Mouse (Mus musculus) heart, embryonic 11.5 days (tissue): ENCODE measurements at regions not wholly inside any gene's neighbourhood (a gene's known extent, or its start where the extent isn't known, plus 50 kb on each side); places are given as distances from the start of the nearest gene placed in this dataset.

ENCODE experiments used
- ATAC-seq: fragments of 200-750 bp; cut with Nextera tagmentation; replicated peaks from 2 replicates; pipeline ENCODE4 v1.8.0; 2017; ENCODE audit warnings: moderate library complexity; ENCODE audit not compliant: insufficient number of reproducible peaks, low FRiP score, low TSS enrichment
- H3K27ac ChIP-seq: fragments of 300-500 bp; sonication (generic); 2 replicates; pipeline ENCODE4 v1.5.1; 2014; ENCODE audit warnings: mild to moderate bottlenecking, low read depth, low read length
- H3K27me3 ChIP-seq: fragments of 300-500 bp; sonication (generic); 2 replicates; pipeline ENCODE4 v1.6.1; 2014; ENCODE audit warnings: mild to moderate bottlenecking, low read length, mixed read lengths; ENCODE audit not compliant: control insufficient read depth, insufficient read depth
- H3K36me3 ChIP-seq: fragments of 300-500 bp; sonication (generic); 2 replicates; pipeline ENCODE4 v1.6.1; 2014; ENCODE audit warnings: mild to moderate bottlenecking, low read length, moderate library complexity, mixed read lengths; ENCODE audit not compliant: control insufficient read depth, insufficient read depth
- H3K4me1 ChIP-seq: fragments of 300-500 bp; sonication (generic); 2 replicates; pipeline ENCODE4 v1.6.1; 2014; ENCODE audit warnings: low read length; ENCODE audit not compliant: control insufficient read depth, insufficient read depth
- H3K4me2 ChIP-seq: fragments of 300-500 bp; sonication (generic); 2 replicates; pipeline ENCODE4 v1.6.1; 2014; ENCODE audit warnings: mild to moderate bottlenecking, moderate library complexity
- H3K4me3 ChIP-seq: fragments of 300-500 bp; sonication (generic); 2 replicates; pipeline ENCODE4 v1.5.1; 2014; ENCODE audit warnings: low read depth, low read length
- H3K9ac ChIP-seq: fragments of 300-500 bp; sonication (generic); 2 replicates; pipeline ENCODE4 v1.6.1; 2014; ENCODE audit warnings: mild to moderate bottlenecking, low read depth, low read length, moderate library complexity
- H3K9me3 ChIP-seq: fragments of 300-500 bp; sonication (generic); replicated peaks from 2 replicates; pipeline ENCODE4 v1.6.1; 2016; ENCODE audit warnings: low read length; ENCODE audit not compliant: control insufficient read depth
- WGBS: fragments of 180-500 bp; shearing (Covaris S2); extraction: QIAGEN DNeasy Blood & Tissue Kit; methylation state at CpG from one replicate; pipeline ENCODE4 v1.1.7; 2014; ENCODE audit not compliant: insufficient replicate concordance; 5-methylcytosine and 5-hydroxymethylcytosine counted together

DNA sequence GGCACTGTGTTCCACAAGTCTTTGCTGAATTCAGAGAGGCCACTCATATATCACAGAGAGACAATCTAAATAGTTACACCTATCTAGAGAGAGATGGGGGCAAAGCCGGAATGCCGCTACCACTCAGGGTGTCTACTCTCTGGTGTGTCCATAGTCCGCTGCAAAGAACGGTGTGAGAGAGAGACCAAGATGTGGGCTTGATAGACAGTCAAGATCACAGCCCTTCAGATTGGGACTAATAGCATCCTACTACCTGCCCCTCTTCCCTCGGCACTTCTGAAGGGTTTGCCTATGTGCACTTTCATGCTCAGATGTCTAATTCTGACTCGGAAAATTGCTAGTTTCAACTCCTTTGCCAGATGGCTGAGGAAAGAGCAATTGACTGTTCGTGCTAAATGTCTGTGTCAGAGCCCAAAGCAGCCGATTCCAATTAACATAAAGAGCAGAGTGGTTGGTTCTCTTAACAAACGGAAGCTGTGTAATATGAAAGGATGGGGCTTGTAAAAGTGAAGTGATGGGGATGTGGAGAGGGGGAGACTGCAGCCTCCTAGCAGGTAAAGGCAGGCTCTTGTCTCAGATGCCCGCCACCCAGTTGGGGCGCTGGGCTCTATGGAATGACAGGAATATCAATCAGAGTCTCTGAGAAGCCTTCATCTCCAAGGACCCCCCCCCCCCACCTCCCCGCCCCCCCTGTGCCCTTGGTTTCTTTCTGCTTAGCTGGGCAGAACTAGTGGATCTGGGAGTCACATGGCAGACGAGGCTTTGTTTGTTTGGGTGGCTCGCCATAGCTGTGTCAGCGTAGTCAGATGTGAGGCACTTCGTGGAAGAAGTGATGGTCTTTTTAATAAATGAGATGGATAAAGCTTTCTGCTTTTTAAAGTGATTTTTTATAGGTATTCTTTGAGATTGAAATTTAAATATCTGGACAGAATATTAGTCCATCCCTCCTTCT, 193.7 kb downstream of the Phlda1 start:
- no peak for ATAC-seq
- Histone ChIP-seq H3K9ac (no peak overlapping the region), H3K4me3 (no peak overlapping the region), H3K27ac (no peak overlapping the region), H3K4me1 (peaks cover 2% of the 10 kb centered on the region; the same call in 1 of the 2 replicates), H3K36me3 (no peaks in the 10 kb centered on the region), H3K27me3 (no peaks in the 10 kb centered on the region), H3K9me3 (no peaks in the 10 kb centered on the region), H3K4me2 (no peak overlapping the region)
- 77% methylated on average over 16 of the region's 16 CpGs for WGBS

DNA sequence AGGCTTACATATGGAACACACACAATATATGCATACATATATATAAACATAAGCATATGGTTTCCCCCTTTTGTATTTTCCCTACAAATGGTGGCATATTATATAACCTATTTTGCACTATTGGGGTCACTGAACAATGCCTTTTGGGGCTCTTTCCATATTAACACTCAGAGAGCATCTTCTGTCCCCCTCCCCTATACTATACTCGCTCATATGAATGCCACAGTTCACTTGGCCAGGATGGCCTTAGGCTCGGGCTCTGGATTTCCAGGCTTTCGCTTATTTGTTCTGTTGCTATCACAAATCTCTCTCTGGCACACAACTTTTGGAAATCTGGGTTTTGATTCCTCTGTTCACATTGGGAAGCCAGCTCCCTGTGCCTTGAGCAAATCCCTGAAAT, 194.5 kb downstream of the Phlda1 start:
- H3K36me3 ChIP-seq = no peaks in the 10 kb centered on the region
- no peak for ATAC-seq
- no peak overlapping the region for H3K9ac ChIP-seq
- no peak overlapping the region for H3K27ac ChIP-seq
- no peak overlapping the region for H3K4me3 ChIP-seq
- WGBS = 83% methylated on average over 3 of the region's 3 CpGs
- H3K9me3 ChIP-seq = no peaks in the 10 kb centered on the region
- H3K27me3 ChIP-seq = no peaks in the 10 kb centered on the region
- H3K4me1 ChIP-seq = no peaks in the 10 kb centered on the region
- no peak overlapping the region for H3K4me2 ChIP-seq

DNA sequence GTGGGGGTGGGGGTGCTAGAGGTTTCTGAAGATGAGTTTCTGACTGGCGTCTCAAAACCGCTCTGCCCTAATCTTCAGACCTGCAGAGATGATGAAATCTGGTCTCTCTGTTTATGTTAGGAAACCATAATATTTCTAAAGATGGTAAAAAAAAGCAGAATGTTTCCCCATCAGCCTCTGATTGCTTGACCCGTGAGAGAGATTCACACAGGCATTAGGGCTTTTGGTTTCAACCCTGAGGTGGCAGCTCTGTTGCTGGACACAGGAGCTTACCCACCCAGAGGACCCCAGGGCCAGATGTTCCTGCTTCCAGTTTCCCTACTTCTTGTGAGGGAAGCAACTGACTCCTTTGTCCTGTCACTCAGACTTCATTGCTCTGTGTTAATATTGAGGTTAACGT, 195.1 kb downstream of the Phlda1 start:
- Histone ChIP-seq H3K9ac (no peak overlapping the region), H3K27ac (no peak overlapping the region), H3K36me3 (no peaks in the 10 kb centered on the region), H3K27me3 (no peaks in the 10 kb centered on the region), H3K9me3 (no peaks in the 10 kb centered on the region), H3K4me2 (no peak overlapping the region), H3K4me1 (no peaks in the 10 kb centered on the region), H3K4me3 (no peak overlapping the region)
- WGBS = 55% methylated on average over 4 of the region's 4 CpGs
- ATAC-seq = no peak

GRCm38 (mm10) chr10:111702435-111702834, 196.3 kb downstream of the Phlda1 start:
- H3K4me3 ChIP-seq = no peak overlapping the region
- no peaks in the 10 kb centered on the region for H3K4me1 ChIP-seq
- no peaks in the 10 kb centered on the region for H3K27me3 ChIP-seq
- no peak for ATAC-seq
- 86% methylated on average over 6 of the region's 6 CpGs for WGBS
- H3K4me2 ChIP-seq = no peak overlapping the region
- no peak overlapping the region for H3K27ac ChIP-seq
- H3K9me3 ChIP-seq = no peaks in the 10 kb centered on the region
- H3K9ac ChIP-seq = no peak overlapping the region
- no peaks in the 10 kb centered on the region for H3K36me3 ChIP-seq

DNA sequence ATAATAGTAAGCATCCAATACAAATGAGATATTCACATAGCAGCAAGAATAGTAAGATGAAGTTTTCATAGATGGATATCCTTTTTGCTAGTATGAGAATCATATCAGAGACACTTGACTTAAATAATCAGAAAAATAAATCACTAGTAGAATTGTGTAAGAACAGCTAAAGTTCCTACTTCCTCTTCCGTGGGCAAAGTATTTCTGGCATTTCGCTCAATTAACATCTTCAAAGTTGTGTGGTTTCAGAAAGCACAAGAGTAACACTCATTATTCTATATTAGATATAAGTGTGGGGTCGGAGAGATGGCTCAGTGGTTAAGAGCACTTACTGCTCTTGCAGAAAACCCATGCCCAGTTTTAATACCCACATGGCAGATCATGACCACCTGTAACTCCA, 197.4 kb downstream of the Phlda1 start:
- Histone ChIP-seq H3K9me3 (no peaks in the 10 kb centered on the region), H3K9ac (no peak overlapping the region), H3K4me1 (no peaks in the 10 kb centered on the region), H3K27ac (no peak overlapping the region), H3K4me2 (no peak overlapping the region), H3K27me3 (no peaks in the 10 kb centered on the region), H3K4me3 (no peak overlapping the region), H3K36me3 (no peaks in the 10 kb centered on the region)
- no peak for ATAC-seq
- 81% methylated on average over 3 of the region's 3 CpGs for WGBS

DNA sequence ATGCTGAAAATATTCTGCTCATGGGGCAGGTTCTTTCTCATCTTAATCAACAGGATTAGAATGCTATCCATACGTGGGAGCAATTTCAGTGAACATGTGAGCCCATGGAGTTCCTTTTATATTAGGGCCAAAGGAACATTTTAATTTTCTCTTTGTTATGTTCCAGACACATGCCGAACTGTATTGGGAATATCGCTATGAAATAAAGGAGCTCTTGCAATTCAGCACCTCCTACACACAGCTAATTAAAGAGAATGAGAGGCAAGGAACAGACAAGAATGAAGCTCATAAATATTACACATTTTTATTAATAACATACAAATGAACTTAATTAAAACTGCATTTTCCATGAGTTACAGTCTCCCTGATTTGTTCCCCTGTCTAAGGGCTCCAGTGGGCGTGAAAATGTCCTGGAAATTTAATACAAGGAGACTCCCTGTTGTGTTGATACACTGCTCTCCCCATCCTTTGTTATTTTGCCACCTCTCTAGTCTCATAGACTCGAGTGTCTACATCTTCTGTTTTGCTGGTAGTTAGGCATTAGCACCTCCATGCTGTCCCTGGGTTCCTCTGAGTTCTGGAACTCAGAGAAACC, 205.5 kb downstream of the Phlda1 start:
- no peak overlapping the region for H3K27ac ChIP-seq

GRCm38 (mm10) chr10:111712991-111713390, 206.9 kb downstream of the Phlda1 start:
- no peaks in the 10 kb centered on the region for H3K36me3 ChIP-seq
- WGBS = 87% methylated on average over 7 of the region's 7 CpGs
- no peak for ATAC-seq
- H3K9me3 ChIP-seq = no peaks in the 10 kb centered on the region
- H3K4me1 ChIP-seq = no peaks in the 10 kb centered on the region
- H3K27ac ChIP-seq = no peak overlapping the region
- no peak overlapping the region for H3K4me3 ChIP-seq
- no peak overlapping the region for H3K9ac ChIP-seq
- no peaks in the 10 kb centered on the region for H3K27me3 ChIP-seq
- no peak overlapping the region for H3K4me2 ChIP-seq

More for the DNA sequence above, 205.5 kb downstream of the Phlda1 start:
- WGBS = 74% methylated on average over 5 of the region's 5 CpGs
- Histone ChIP-seq H3K36me3 (no peaks in the 10 kb centered on the region), H3K4me2 (no peak overlapping the region), H3K4me3 (no peak overlapping the region), H3K4me1 (no peaks in the 10 kb centered on the region), H3K9ac (no peak overlapping the region), H3K27me3 (no peaks in the 10 kb centered on the region), H3K9me3 (no peaks in the 10 kb centered on the region)
- no peak for ATAC-seq

- Histone ChIP-seq H3K9ac (no peak overlapping the region), H3K4me3 (no peak overlapping the region), H3K27ac (no peak overlapping the region), H3K9me3 (no peaks in the 10 kb centered on the region), H3K36me3 (no peaks in the 10 kb centered on the region), H3K4me2 (no peak overlapping the region), H3K27me3 (no peaks in the 10 kb centered on the region), H3K4me1 (no peaks in the 10 kb centered on the region)
- no peak for ATAC-seq
Measured at GRCm38 (mm10) chr10:111713676-111714075, 207.6 kb downstream of the Phlda1 start.

DNA sequence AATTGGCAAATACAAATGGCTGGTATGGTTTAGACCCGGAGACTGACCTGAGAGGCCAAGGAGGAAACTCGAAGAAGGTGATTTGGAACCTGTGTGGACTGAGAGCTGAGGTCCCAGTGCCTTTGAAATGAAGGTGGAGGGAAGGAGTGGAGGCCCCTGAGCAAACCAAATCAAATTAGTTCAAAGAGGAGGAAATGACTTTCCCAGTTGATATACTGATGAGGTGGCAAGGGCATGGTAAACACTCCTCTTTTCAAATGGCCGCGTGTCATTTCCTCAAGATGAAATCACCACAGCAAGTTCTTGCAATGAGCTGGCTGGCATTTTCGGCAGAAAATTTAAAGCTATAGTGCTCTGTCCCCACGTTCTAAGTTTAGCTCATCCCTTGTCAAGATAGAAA, 209.1 kb downstream of the Phlda1 start:
- H3K4me1 ChIP-seq = no peaks in the 10 kb centered on the region
- no peak overlapping the region for H3K4me2 ChIP-seq
- H3K9me3 ChIP-seq = no peaks in the 10 kb centered on the region
- H3K36me3 ChIP-seq = no peaks in the 10 kb centered on the region
- no peak overlapping the region for H3K4me3 ChIP-seq
- 59% methylated on average over 6 of the region's 6 CpGs for WGBS
- ATAC-seq = no peak
- no peak overlapping the region for H3K27ac ChIP-seq
- no peak overlapping the region for H3K9ac ChIP-seq
- H3K27me3 ChIP-seq = no peaks in the 10 kb centered on the region
